Mouse (Mus musculus) G1E (cell line): ENCODE measurements around the gene Gfy.

Source experiments
- CTCF ChIP-seq: IDR thresholded peaks from 2 replicates; pipeline ENCODE4 v1.5.1; 2012; ENCODE audit warnings: low read depth, low read length, inconsistent platforms, mixed read lengths
- GATA1 ChIP-seq: IDR thresholded peaks from 2 replicates; pipeline ENCODE4 v1.6.1; 2012; ENCODE audit warnings: borderline replicate concordance, low read length, inconsistent platforms, mixed read lengths
- GATA2 ChIP-seq: IDR thresholded peaks from 2 replicates; pipeline ENCODE4 v1.6.1; 2012; ENCODE audit warnings: low read depth, low read length, inconsistent platforms, borderline replicate concordance
- POLR2AphosphoS5 ChIP-seq: IDR thresholded peaks from 2 replicates; pipeline ENCODE4 v1.6.1; 2012; ENCODE audit warnings: low read depth, low read length, inconsistent platforms; ENCODE audit not compliant: insufficient replicate concordance
- TAL1 ChIP-seq: conservative IDR thresholded peaks from 2 replicates; pipeline ENCODE4 v1.6.1; 2012; ENCODE audit warnings: low read depth, low read length, inconsistent platforms, mixed read lengths

- no peak for TF ChIP-seq CTCF
- TF ChIP-seq GATA1 = no peak
- no peak for TF ChIP-seq POLR2AphosphoS5
- TF ChIP-seq GATA2 = no peak
- no peak for TF ChIP-seq TAL1
Measured at GRCm38 (mm10) chr7:45176356-45176755, 3.0 kb downstream of the Gfy start.
